Mouse (Mus musculus) hindlimb bud, embryonic 11.5 days (tissue): Measurements from ENCODE around the gene Sh3pxd2b.

ENCODE experiments used
- DNase-seq: peaks from one replicate; pipeline ENCODE4 v3.0.0-alpha.2; 2012; ENCODE audit warnings: low read depth, low spot score; ENCODE audit errors: extremely low spot score

Gene Sh3pxd2b

GRCm38 (mm10) chr11:32425043-32425658 is 77.5 kb downstream of the Sh3pxd2b start:
- no peak for DNase-seq

GRCm38 (mm10) chr11:32427537-32427936 is 79.9 kb downstream of the Sh3pxd2b start:
- no peak for DNase-seq

GRCm38 (mm10) chr11:32435410-32436060 is 87.9 kb downstream of the Sh3pxd2b start:
- DNase-seq, result no peak

- no peak for DNase-seq
Observed at GRCm38 (mm10) chr11:32442576-32442975, 95.0 kb downstream of the Sh3pxd2b start.

GRCm38 (mm10) chr11:32444266-32444665 is 96.6 kb downstream of the Sh3pxd2b start:
- DNase-seq, result no peak

- DNase-seq, result no peak
Observed at GRCm38 (mm10) chr11:32445135-32445534, 97.5 kb downstream of the Sh3pxd2b start.

- no peak for DNase-seq
Observed at GRCm38 (mm10) chr11:32445637-32446226, 98.1 kb downstream of the Sh3pxd2b start.

- DNase-seq, result no peak
Observed at GRCm38 (mm10) chr11:32450216-32450615, 102.6 kb downstream of the Sh3pxd2b start.

- DNase-seq, result no peak
Observed at GRCm38 (mm10) chr11:32451306-32451705, 103.7 kb downstream of the Sh3pxd2b start.

GRCm38 (mm10) chr11:32452745-32453144 is 105.1 kb downstream of the Sh3pxd2b start:
- no peak for DNase-seq

- DNase-seq, result no peak
Observed at GRCm38 (mm10) chr11:32453353-32453915, 105.8 kb downstream of the Sh3pxd2b start.

GRCm38 (mm10) chr11:32454231-32454799 is 106.7 kb downstream of the Sh3pxd2b start:
- no peak for DNase-seq

GRCm38 (mm10) chr11:32454800-32455506 is 107.3 kb downstream of the Sh3pxd2b start, which contains the start of gene Ubtd2:
TSS of gene Ubtd2 (plus strand) at chr11:32455370.
- peak; percentile 84 for DNase-seq

GRCm38 (mm10) chr11:32455507-32456141 is 108.0 kb downstream of the Sh3pxd2b start:
- no peak for DNase-seq

GRCm38 (mm10) chr11:32456356-32456755 is 108.7 kb downstream of the Sh3pxd2b start:
- DNase-seq, result no peak

GRCm38 (mm10) chr11:32464282-32464681 is 116.7 kb downstream of the Sh3pxd2b start:
- DNase-seq, result no peak

- no peak for DNase-seq
Observed at GRCm38 (mm10) chr11:32471925-32472324, 124.3 kb downstream of the Sh3pxd2b start.

- DNase-seq, result no peak
Observed at GRCm38 (mm10) chr11:32474725-32475124, 127.1 kb downstream of the Sh3pxd2b start.

- DNase-seq, result no peak
Observed at GRCm38 (mm10) chr11:32475487-32476236, 128.0 kb downstream of the Sh3pxd2b start.
